Mouse (Mus musculus) ES-E14 (cell line): ENCODE measurements at regions not wholly inside any gene's neighbourhood (a gene's known extent, or its start where the extent isn't known, plus 50 kb on each side); places are given as distances from the start of the nearest gene placed in this dataset.

Experiments
- DNase-seq: peaks from one replicate; pipeline ENCODE4 v3.0.0-alpha.2; 2013; ENCODE audit warnings: low read depth, low spot score
- H3K27ac ChIP-seq: 2 replicates; pipeline ENCODE4 v1.5.1; 2012; ENCODE audit warnings: low read depth, mild to moderate bottlenecking, low read length, moderate library complexity, mixed read lengths; ENCODE audit not compliant: poor library complexity, insufficient read depth, severe bottlenecking
- H3K36me3 ChIP-seq: 2 replicates; pipeline ENCODE4 v1.6.1; 2012; ENCODE audit warnings: mild to moderate bottlenecking, low read length, moderate library complexity, mixed read lengths; ENCODE audit not compliant: control insufficient read depth, poor library complexity, insufficient read depth, severe bottlenecking
- H3K4me1 ChIP-seq, 2 experiments: fragments of 150-350 bp in 1 of 2; sonication (generic) in 1 of 2; 2 replicates each; pipeline ENCODE4 v1.6.1; 2012; ENCODE audit warnings: low read length in 2 of 2, mild to moderate bottlenecking in 1 of 2, mixed read lengths in 1 of 2; ENCODE audit not compliant: control insufficient read depth in 2 of 2, insufficient read depth in 2 of 2, poor library complexity in 1 of 2
- H3K4me3 ChIP-seq, 2 experiments: fragments of 150-350 bp in 1 of 2; sonication (generic) in 1 of 2; 2 replicates each; pipeline ENCODE4 v1.5.1; 2012; ENCODE audit warnings: low read length in 2 of 2, low read depth in 1 of 2, mild to moderate bottlenecking in 1 of 2, mixed read lengths in 1 of 2; ENCODE audit not compliant: insufficient read depth in 1 of 2, poor library complexity in 1 of 2, severe bottlenecking in 1 of 2
- H3K9ac ChIP-seq: 2 replicates; pipeline ENCODE4 v1.6.1; 2012; ENCODE audit warnings: low read depth, mild to moderate bottlenecking, low read length, mixed read lengths; ENCODE audit not compliant: poor library complexity, insufficient read depth, severe bottlenecking
- H3K9me3 ChIP-seq: fragments of 150-350 bp; sonication (generic); 2 replicates; pipeline ENCODE4 v1.6.1; 2012; ENCODE audit warnings: low read depth, mild to moderate bottlenecking, low read length; ENCODE audit not compliant: control insufficient read depth, insufficient read depth
- CHD2 ChIP-seq: IDR thresholded peaks from 2 replicates; pipeline ENCODE4 v1.6.1; 2014; ENCODE audit warnings: mild to moderate bottlenecking, low read depth, low read length, inconsistent platforms
- HCFC1 ChIP-seq: IDR thresholded peaks from 2 replicates; pipeline ENCODE4 v1.6.1; 2012; ENCODE audit warnings: low read length, inconsistent platforms, borderline replicate concordance; ENCODE audit not compliant: insufficient read depth
- MAFK ChIP-seq: IDR thresholded peaks from 2 replicates; pipeline ENCODE4 v1.6.1; 2014; ENCODE audit warnings: mild to moderate bottlenecking, low read depth, low read length, inconsistent platforms; ENCODE audit not compliant: insufficient read depth
- ZC3H11A ChIP-seq: IDR thresholded peaks from 2 replicates; pipeline ENCODE4 v1.6.1; 2012; ENCODE audit warnings: low read depth, mild to moderate bottlenecking, inconsistent platforms, low read length, borderline replicate concordance
- ZNF384 ChIP-seq: IDR thresholded peaks from 2 replicates; pipeline ENCODE4 v1.6.1; 2012; ENCODE audit warnings: low read depth, low read length, inconsistent platforms
- in situ Hi-C, 2 experiments: fragments of 600-800 bp; cut with MboI; formaldehyde crosslinking; loops; one replicate each; pipeline ENCODE4 v1.15.1; 2025; ENCODE audit warnings: low sequenced_read_pairs in 2 of 2, inconsistent platforms in 1 of 2; ENCODE audit not compliant: unreplicated experiment in 2 of 2

GRCm38 (mm10) chr9:47354866-47355265 is 175.1 kb upstream of the Cadm1 start:
- Histone ChIP-seq H3K27ac (no peak overlapping the region), H3K36me3 (no peaks in the 10 kb centered on the region), H3K9ac (no peak overlapping the region), H3K9me3 (no peaks in the 10 kb centered on the region), H3K4me3 (no peak overlapping the region), H3K4me1 (0 out of 4 replicates have a peak, but pooled peaks cover 0 to 2% of the 10 kb centered on the region in 2 experiments)
- TF ChIP-seq ZNF384 (no peak), HCFC1 (no peak), ZC3H11A (no peak), MAFK (no peak), CHD2 (no peak)
- in situ Hi-C loops: no loop called here
- DNase-seq: no peak

GRCm38 (mm10) chr9:47357756-47358399 is 172.1 kb upstream of the Cadm1 start:
- Histone ChIP-seq H3K27ac (no peak overlapping the region), H3K36me3 (no peaks in the 10 kb centered on the region), H3K9me3 (no peaks in the 10 kb centered on the region), H3K9ac (no peak overlapping the region), H3K4me1 (0 out of 4 replicates have a peak, but pooled peaks cover 0 to 5% of the 10 kb centered on the region in 2 experiments), H3K4me3 (no peak overlapping the region)
- TF ChIP-seq ZC3H11A: no peak
- no peak for TF ChIP-seq HCFC1
- no peak for TF ChIP-seq MAFK
- no peak for TF ChIP-seq ZNF384
- TF ChIP-seq CHD2: no peak
- in situ Hi-C loops: no loop called here
- no peak for DNase-seq

GRCm38 (mm10) chr9:47358400-47358767 is 171.6 kb upstream of the Cadm1 start:
- H3K4me1 ChIP-seq: 0 out of 4 replicates have a peak, but pooled peaks cover 0 to 4% of the 10 kb centered on the region in 2 experiments
- H3K36me3 ChIP-seq: no peaks in the 10 kb centered on the region
- no peak overlapping the region for H3K27ac ChIP-seq
- in situ Hi-C loops: no loop called here
- no peak overlapping the region for H3K9ac ChIP-seq
- H3K9me3 ChIP-seq: no peaks in the 10 kb centered on the region
- no peak overlapping the region for H3K4me3 ChIP-seq
- DNase-seq: no peak
- TF ChIP-seq HCFC1 (no peak), ZNF384 (no peak), ZC3H11A (no peak), CHD2 (no peak), MAFK (no peak)

- Histone ChIP-seq H3K4me3 (no peak overlapping the region), H3K9me3 (no peaks in the 10 kb centered on the region), H3K36me3 (no peaks in the 10 kb centered on the region), H3K9ac (no peak overlapping the region), H3K27ac (no peak overlapping the region), H3K4me1 (0 out of 4 replicates have a peak, but pooled peaks cover 0 to 2% of the 10 kb centered on the region in 2 experiments)
- no peak for TF ChIP-seq ZC3H11A
- TF ChIP-seq HCFC1: no peak
- TF ChIP-seq MAFK: no peak
- TF ChIP-seq ZNF384: no peak
- TF ChIP-seq CHD2: no peak
- in situ Hi-C loops: no loop called here
- no peak for DNase-seq
These were observed 166.9 kb upstream of the Cadm1 start for GRCm38 (mm10) chr9:47363086-47363485.
